Mouse (Mus musculus) neural tube, embryonic 11.5 days (tissue): Measurements from ENCODE around the gene Inca1. TPM values are rescaled to one million over a fixed set of nuclear protein-coding genes. Genes with fewer than 3 reads are reported as not detected.

Experiments
- ATAC-seq: fragments of 200-750 bp; cut with Nextera tagmentation; 2 replicates; pipeline ENCODE4 v1.8.0; 2017; ENCODE audit warnings: moderate number of reproducible peaks, mild to moderate bottlenecking, moderate TSS enrichment, moderate library complexity; ENCODE audit not compliant: insufficient read depth, low FRiP score, low TSS enrichment
- DNase-seq: peaks from one replicate; pipeline ENCODE4 v3.0.0-alpha.2; 2015; ENCODE audit warnings: low spot score
- H3K27ac ChIP-seq: fragments of 300-500 bp; sonication (generic); 2 replicates; pipeline ENCODE4 v1.5.1; 2014; ENCODE audit warnings: low read depth, mild to moderate bottlenecking, low read length
- H3K27me3 ChIP-seq: fragments of 300-500 bp; sonication (generic); 2 replicates; pipeline ENCODE4 v1.6.1; 2014; ENCODE audit warnings: mild to moderate bottlenecking, low read length, mixed read lengths; ENCODE audit not compliant: control insufficient read depth, insufficient read depth
- H3K36me3 ChIP-seq: fragments of 300-500 bp; sonication (generic); 2 replicates; pipeline ENCODE4 v1.6.1; 2014; ENCODE audit warnings: mild to moderate bottlenecking, low read length, moderate library complexity, mixed read lengths; ENCODE audit not compliant: control insufficient read depth, insufficient read depth
- H3K4me1 ChIP-seq: fragments of 300-500 bp; sonication (generic); 2 replicates; pipeline ENCODE4 v1.6.1; 2014; ENCODE audit warnings: low read length, mixed read lengths; ENCODE audit not compliant: control insufficient read depth, insufficient read depth
- H3K4me2 ChIP-seq: fragments of 300-500 bp; sonication (generic); 2 replicates; pipeline ENCODE4 v1.6.1; 2014; ENCODE audit warnings: low read depth, mild to moderate bottlenecking, moderate library complexity
- H3K4me3 ChIP-seq: fragments of 300-500 bp; sonication (generic); 2 replicates; pipeline ENCODE4 v1.5.1; 2014; ENCODE audit warnings: low read depth, low read length
- H3K9ac ChIP-seq: fragments of 300-500 bp; sonication (generic); 2 replicates; pipeline ENCODE4 v1.6.1; 2014; ENCODE audit warnings: mild to moderate bottlenecking, low read length
- H3K9me3 ChIP-seq: fragments of 300-500 bp; sonication (generic); 2 replicates; pipeline ENCODE4 v1.6.1; 2016; ENCODE audit warnings: low read length; ENCODE audit not compliant: control insufficient read depth
- WGBS: fragments of 180-500 bp; shearing (Covaris S2); extraction: QIAGEN DNeasy Blood & Tissue Kit; methylation state at CpG from one replicate; pipeline ENCODE4 v1.1.7; 2014; 5-methylcytosine and 5-hydroxymethylcytosine counted together
- polyA plus RNA-seq: library from polyadenylated mRNA; unstranded; fragments of >200 nt; fragmentation: Nextera tagmentation; extraction: Ambion mirVana; gene quantifications from 2 replicates; pipeline ENCODE4 v1.2.1, GENCODE M21; 2014

Inca1 gene
- polyA plus RNA-seq, 1 experiment from 2014 or later = 0.86 TPM

GRCm38 (mm10) chr11:70681170-70681569, 18.8 kb downstream of the Inca1 start:
- Histone ChIP-seq H3K4me3 (no peak overlapping the region), H3K36me3 (no peaks in the 10 kb centered on the region; the same call in 1 of the 2 replicates), H3K27ac (no peak overlapping the region), H3K9ac (no peak overlapping the region), H3K27me3 (no peaks in the 10 kb centered on the region), H3K9me3 (no peaks in the 10 kb centered on the region), H3K4me1 (peaks cover 3% of the 10 kb centered on the region; the same call in 1 of the 2 replicates), H3K4me2 (no peak overlapping the region)
- 66% methylated on average over 12 of the region's 12 CpGs for WGBS
- DNase-seq (no peak), ATAC-seq (no peak)

- Histone ChIP-seq H3K27me3 (no peaks in the 10 kb centered on the region), H3K9me3 (no peaks in the 10 kb centered on the region), H3K9ac (no peak overlapping the region), H3K4me2 (no peak overlapping the region), H3K36me3 (no peaks in the 10 kb centered on the region; the same call in 1 of the 2 replicates), H3K27ac (no peak overlapping the region), H3K4me3 (no peak overlapping the region), H3K4me1 (peaks cover 3% of the 10 kb centered on the region; the same call in 1 of the 2 replicates)
- DNase-seq (no peak), ATAC-seq (no peak)
- 93% methylated on average over 8 of the region's 8 CpGs for WGBS
Observed at GRCm38 (mm10) chr11:70679894-70680293, 20.1 kb downstream of the Inca1 start.

GRCm38 (mm10) chr11:70679361-70679760, 20.6 kb downstream of the Inca1 start:
- H3K4me2 ChIP-seq = no peak overlapping the region
- H3K9me3 ChIP-seq = no peaks in the 10 kb centered on the region
- H3K36me3 ChIP-seq = no peaks in the 10 kb centered on the region; the same call in 1 of the 2 replicates
- 96% methylated on average over 8 of the region's 8 CpGs for WGBS
- H3K4me1 ChIP-seq = peaks cover 3% of the 10 kb centered on the region; the same call in 1 of the 2 replicates
- H3K4me3 ChIP-seq = no peak overlapping the region
- ATAC-seq (no peak), DNase-seq (no peak)
- no peaks in the 10 kb centered on the region for H3K27me3 ChIP-seq
- no peak overlapping the region for H3K9ac ChIP-seq
- H3K27ac ChIP-seq = no peak overlapping the region

- no peaks in the 10 kb centered on the region; the same call in 1 of the 2 replicates for H3K36me3 ChIP-seq
- WGBS = 63% methylated on average over 2 of the region's 2 CpGs
- H3K4me3 ChIP-seq = no peak overlapping the region
Observed at GRCm38 (mm10) chr11:70678576-70678975, 21.4 kb downstream of the Inca1 start.

GRCm38 (mm10) chr11:70678092-70678491, 21.9 kb downstream of the Inca1 start:
- Histone ChIP-seq H3K27ac (no peak overlapping the region), H3K36me3 (no peaks in the 10 kb centered on the region; the same call in 1 of the 2 replicates), H3K4me3 (no peak overlapping the region), H3K4me2 (no peak overlapping the region), H3K9ac (no peak overlapping the region), H3K27me3 (no peaks in the 10 kb centered on the region), H3K4me1 (peaks cover 3% of the 10 kb centered on the region; the same call in 1 of the 2 replicates), H3K9me3 (no peaks in the 10 kb centered on the region)
- 80% methylated on average over 9 of the region's 9 CpGs for WGBS
- ATAC-seq (no peak), DNase-seq (no peak)

More at GRCm38 (mm10) chr11:70678576-70678975, 21.4 kb downstream of the Inca1 start:
- no peaks in the 10 kb centered on the region for H3K27me3 ChIP-seq
- H3K4me2 ChIP-seq = no peak overlapping the region
- H3K4me1 ChIP-seq = peaks cover 3% of the 10 kb centered on the region; the same call in 1 of the 2 replicates
- no peaks in the 10 kb centered on the region for H3K9me3 ChIP-seq
- no peak overlapping the region for H3K27ac ChIP-seq
- DNase-seq = no peak
- no peak overlapping the region for H3K9ac ChIP-seq
- no peak for ATAC-seq

GRCm38 (mm10) chr11:70674501-70674900, 25.5 kb downstream of the Inca1 start:
- WGBS = 77% methylated on average over 11 of the region's 11 CpGs

GRCm38 (mm10) chr11:70674014-70674413, 25.9 kb downstream of the Inca1 start:
- no peak overlapping the region for H3K27ac ChIP-seq
- peaks cover 5% of the 10 kb centered on the region; the same call in 1 of the 2 replicates for H3K4me1 ChIP-seq
- no peak overlapping the region for H3K9ac ChIP-seq
- no peaks in the 10 kb centered on the region for H3K27me3 ChIP-seq
- ATAC-seq = no peak
- DNase-seq = no peak
- H3K36me3 ChIP-seq = no peaks in the 10 kb centered on the region
- 65% methylated on average over 6 of the region's 6 CpGs for WGBS
- H3K4me3 ChIP-seq = no peak overlapping the region; the same call in 1 of the 2 replicates
- H3K9me3 ChIP-seq = no peaks in the 10 kb centered on the region
- no peak overlapping the region for H3K4me2 ChIP-seq

More at GRCm38 (mm10) chr11:70674501-70674900, 25.5 kb downstream of the Inca1 start:
- Histone ChIP-seq H3K4me1 (peaks cover 5% of the 10 kb centered on the region; the same call in 1 of the 2 replicates), H3K4me2 (no peak overlapping the region), H3K4me3 (peak overlapping the region; percentile 6; the same call in 1 of the 2 replicates), H3K27me3 (no peaks in the 10 kb centered on the region), H3K9ac (no peak overlapping the region), H3K36me3 (no peaks in the 10 kb centered on the region), H3K9me3 (no peaks in the 10 kb centered on the region), H3K27ac (no peak overlapping the region)
- ATAC-seq (no peak), DNase-seq (no peak)

GRCm38 (mm10) chr11:70671333-70672047, 28.5 kb downstream of the Inca1 start:
- 86% methylated on average over 16 of the region's 16 CpGs for WGBS

More at GRCm38 (mm10) chr11:70671333-70672047, 28.5 kb downstream of the Inca1 start:
- Histone ChIP-seq H3K4me3 (no peak overlapping the region), H3K9ac (no peak overlapping the region), H3K9me3 (no peaks in the 10 kb centered on the region), H3K4me2 (no peak overlapping the region), H3K36me3 (no peaks in the 10 kb centered on the region), H3K4me1 (peaks cover 8% of the 10 kb centered on the region; the same call in 1 of the 2 replicates), H3K27me3 (no peaks in the 10 kb centered on the region), H3K27ac (no peak overlapping the region)
- DNase-seq (no peak), ATAC-seq (no peak)
